Mouse (Mus musculus): ENCODE measurements around the gene Wnt10a.

GRCm38 (mm10) chr1:74790095-74790494, 1.2 kb upstream of the Wnt10a start:
- TF ChIP-seq ZNF384 (IDR thresholded peaks at IDR 0.05; ENCODE audit: low read depth, low read length) = no peak
- TF ChIP-seq HCFC1 (IDR thresholded peaks at IDR 0.05; ENCODE audit: borderline replicate concordance, insufficient read depth, low read length) = no peak
- TF ChIP-seq ZC3H11A (IDR thresholded peaks at IDR 0.05; ENCODE audit: borderline replicate concordance, low read depth, low read length) = no peak
- no peak for TF ChIP-seq CHD2 (IDR thresholded peaks at IDR 0.05; ENCODE audit: low read depth, low read length)

Data from ES-E14 (cell line).